Mouse (Mus musculus): ENCODE measurements around the gene Gm2035. TPM values are rescaled to one million over a fixed set of nuclear protein-coding genes. Genes with fewer than 3 reads are reported as not detected.

The Gm2035 gene
- not detected in 2 replicates for polyA plus RNA-seq (2012; rRNA removed)

DNA sequence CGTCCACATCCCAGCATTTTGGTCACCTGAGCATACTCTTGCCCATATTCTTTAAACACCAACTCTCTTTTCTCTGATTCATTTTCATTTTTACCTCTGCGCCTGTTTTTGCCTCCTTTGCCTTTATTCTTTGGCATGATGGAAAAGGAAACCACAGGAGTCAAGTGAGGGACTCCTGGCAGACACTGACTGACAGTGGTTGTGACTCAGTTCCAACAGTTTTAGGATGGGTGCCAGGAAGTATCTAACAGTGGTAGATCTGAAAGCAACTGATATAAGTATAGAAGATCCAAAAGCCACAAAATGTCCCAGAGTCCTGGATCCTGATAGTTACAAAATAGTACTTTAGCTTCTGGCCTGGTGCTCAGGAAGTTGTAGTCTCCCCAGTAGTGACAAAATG is at the start of gene Gm2035:
Gene Gm2035, minus strand, starts transcription at position 137 of the 400 bp plus-strand sequence.

DNA sequence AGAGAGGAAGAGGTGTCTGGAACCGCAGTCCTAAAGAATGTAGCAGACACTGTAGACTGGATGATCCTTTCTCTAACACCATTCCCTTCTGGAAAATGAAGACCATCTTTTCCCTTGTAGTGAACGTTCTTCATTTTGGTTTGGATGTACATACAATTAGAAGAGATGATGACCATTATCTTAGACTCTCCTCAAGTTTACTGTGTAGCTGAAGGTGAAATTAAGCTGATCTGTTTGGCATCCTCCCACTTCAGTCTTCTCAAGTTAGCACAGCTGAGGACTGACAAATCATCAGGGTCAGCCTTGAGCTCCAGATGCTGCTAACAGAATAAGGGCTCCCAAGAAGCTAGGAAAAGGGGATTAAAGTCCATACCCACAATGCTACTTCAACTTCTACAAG is 34.1 kb upstream of the Gm2035 start, which contains the start of gene Gm2042:
Gene Gm2042, plus strand, starts transcription at position 301 of the 400 bp plus-strand sequence.

DNA sequence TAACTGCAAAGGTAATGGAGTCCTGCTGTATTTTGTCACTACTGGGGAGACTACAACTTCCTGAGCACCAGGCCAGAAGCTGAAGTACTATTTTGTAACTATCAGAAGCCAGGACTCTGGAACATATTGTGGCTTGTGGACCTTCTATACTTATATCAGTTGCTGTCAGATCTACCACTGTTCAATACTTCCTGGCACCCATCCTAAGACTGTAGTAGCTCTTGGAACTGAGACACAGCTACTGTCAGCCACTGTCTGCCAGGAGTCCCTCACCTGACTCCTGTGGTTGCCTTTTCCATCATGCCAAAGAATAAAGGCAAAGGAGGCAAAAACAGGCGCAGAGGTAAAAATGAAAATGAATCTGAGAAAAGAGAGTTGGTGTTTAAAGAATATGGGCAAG is 24.6 kb downstream of the Gm2035 start, which contains the start of gene Gm2022:
Gene Gm2022, plus strand, starts transcription at position 301 of the 400 bp plus-strand sequence.

DNA sequence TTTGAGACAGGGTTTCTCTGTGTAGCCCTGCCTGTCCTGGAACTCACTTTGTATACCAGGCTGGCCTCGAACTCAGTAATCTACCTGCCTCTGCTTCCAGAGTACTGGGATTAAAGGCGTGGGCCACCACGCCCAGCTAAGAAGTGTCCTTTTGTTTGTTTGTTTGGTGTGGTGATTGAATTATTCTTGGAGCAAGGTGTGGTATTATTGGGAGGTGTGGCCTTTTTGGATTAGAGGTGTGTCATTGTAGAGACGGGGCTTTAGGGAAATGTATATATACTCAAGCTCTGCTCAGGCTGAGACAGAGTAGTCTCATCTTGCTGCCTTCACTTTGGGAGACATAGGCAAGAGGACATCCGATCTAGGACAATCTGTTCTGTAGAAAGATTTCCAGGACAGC is 45.9 kb downstream of the Gm2035 start, which contains the start of gene Gm2016:
Gene Gm2016, plus strand, starts transcription at position 301 of the 400 bp plus-strand sequence.

Other genes starting within 250 kb of the Gm2035 start
- not detected in 2 replicates for gene Gm21319, start 144.1 kb downstream of the Gm2035 start, polyA plus RNA-seq (2012; rRNA removed)
- not detected in 2 replicates for gene Gm21936, start 124.3 kb downstream of the Gm2035 start, polyA plus RNA-seq (2012; rRNA removed)
- gene BB287469, start 103.3 kb downstream of the Gm2035 start, polyA plus RNA-seq (2012; rRNA removed) = not detected in 2 replicates
- gene Gm2001, start 77.5 kb downstream of the Gm2035 start, polyA plus RNA-seq (2012; rRNA removed) = not detected in 2 replicates
- not detected in 2 replicates for gene Gm2016, start 45.8 kb downstream of the Gm2035 start, polyA plus RNA-seq (2012; rRNA removed)
- not detected in 2 replicates for gene Gm2022, start 24.5 kb downstream of the Gm2035 start, polyA plus RNA-seq (2012; rRNA removed)
- 3.0 and 3.8 TPM in 2 replicates for gene Gm2042, start 34.2 kb upstream of the Gm2035 start, polyA plus RNA-seq (2012; rRNA removed)
- not detected in 2 replicates for gene Gm2075, start 92.0 kb upstream of the Gm2035 start, polyA plus RNA-seq (2012; rRNA removed)
- gene Gm6803, start 98.9 kb upstream of the Gm2035 start, polyA plus RNA-seq (2012; rRNA removed) = not detected in 2 replicates
- not detected in 2 replicates for gene Gm2056, start 107.1 kb upstream of the Gm2035 start, polyA plus RNA-seq (2012; rRNA removed)
- gene Gm16368, start 163.8 kb upstream of the Gm2035 start, polyA plus RNA-seq (2012; rRNA removed) = not detected in 2 replicates